Mouse (Mus musculus): ENCODE data around the gene Mif4gd.

Gene Mif4gd

DNA sequence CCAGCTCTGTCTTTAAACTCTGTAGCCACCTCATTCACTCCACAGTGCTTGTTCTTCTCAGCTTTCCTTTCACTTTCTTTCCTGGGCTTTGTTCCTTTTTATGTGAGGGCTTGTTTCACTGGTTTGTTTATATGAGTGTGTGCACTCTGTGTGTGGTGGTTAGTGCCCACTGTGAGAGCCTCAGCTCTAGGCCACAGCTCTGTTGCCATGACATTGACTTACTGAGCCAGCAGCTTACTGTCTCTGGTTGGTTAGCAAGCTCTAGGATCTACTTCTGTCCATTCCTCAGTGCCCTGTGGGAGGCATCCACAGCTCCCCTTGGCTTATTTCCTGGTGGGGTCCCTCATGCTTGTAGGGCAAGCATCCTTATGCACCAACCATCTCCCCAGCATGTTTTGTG, 33.7 kb downstream of the Mif4gd start:
- no peak for DNase-seq (ENCODE audit: low read depth, low spot score)

DNA sequence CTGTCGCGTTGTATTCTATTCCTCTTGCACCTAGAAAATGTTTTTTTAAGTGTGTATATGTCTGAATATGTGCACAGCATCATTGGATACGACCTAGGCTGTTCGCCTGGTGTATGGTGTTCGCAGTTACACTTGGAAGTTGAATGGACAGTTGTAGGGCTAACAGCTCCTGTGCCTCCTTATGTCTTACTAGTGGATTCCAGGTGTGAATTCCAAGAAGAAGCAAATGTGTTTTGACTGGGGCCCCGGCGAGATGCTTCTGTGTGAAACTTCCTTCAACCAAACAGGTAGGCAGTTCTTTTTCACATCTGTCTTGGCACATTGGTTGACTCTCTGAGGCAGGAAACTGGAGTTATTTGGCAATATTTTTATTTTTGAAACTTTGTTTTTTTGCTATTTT, 47.8 kb downstream of the Mif4gd start:
- no peak for DNase-seq (ENCODE audit: low read depth, low spot score)

- DNase-seq (ENCODE audit: low read depth, low spot score) = peak; percentile 98
These were observed 48.5 kb downstream of the Mif4gd start, which contains the start of gene Nup85 for GRCm38 (mm10) chr11:115564064-115564809. Gene Nup85 (plus strand): TSS chr11:115564434.

DNA sequence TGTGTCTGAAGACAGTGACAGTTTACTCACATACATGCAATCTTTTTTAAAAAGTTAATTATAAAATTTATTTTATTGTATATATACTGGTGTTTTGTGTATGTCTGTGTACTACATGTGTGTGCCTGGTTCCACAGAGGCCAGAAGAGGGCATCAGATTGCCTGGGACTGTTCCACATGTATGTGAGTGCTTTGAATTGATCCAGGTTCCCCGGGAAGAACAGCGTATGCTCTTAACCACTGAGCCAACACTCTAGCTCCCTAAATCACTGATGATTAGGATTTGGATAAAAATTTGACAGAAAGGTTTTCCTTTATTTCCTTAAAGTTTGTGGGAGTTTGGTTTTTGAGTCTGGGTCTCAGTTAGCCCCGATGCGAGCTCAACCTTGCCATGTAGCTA, 49.4 kb downstream of the Mif4gd start:
- DNase-seq (ENCODE audit: low read depth, low spot score) = peak; percentile 2
